Mouse (Mus musculus) hindbrain, embryonic 13.5 days (tissue): Measurements from ENCODE around the gene Zfhx3. TPM values are rescaled to one million over a fixed set of nuclear protein-coding genes. Genes with fewer than 3 reads are reported as not detected.

Source experiments
- ATAC-seq: fragments of 200-750 bp; cut with Nextera tagmentation; 2 replicates; pipeline ENCODE4 v1.8.0; 2017; ENCODE audit warnings: moderate TSS enrichment; ENCODE audit not compliant: low FRiP score
- H3K27ac ChIP-seq: fragments of 300-500 bp; sonication (generic); 2 replicates; pipeline ENCODE4 v1.5.1; 2015; ENCODE audit warnings: inconsistent platforms, mild to moderate bottlenecking, moderate library complexity
- H3K27me3 ChIP-seq: fragments of 300-500 bp; sonication (generic); 2 replicates; pipeline ENCODE4 v1.6.1; 2015; ENCODE audit warnings: mild to moderate bottlenecking, inconsistent platforms
- H3K36me3 ChIP-seq: fragments of 300-500 bp; sonication (generic); 2 replicates; pipeline ENCODE4 v1.6.1; 2015; ENCODE audit warnings: mild to moderate bottlenecking, inconsistent platforms
- H3K4me1 ChIP-seq: fragments of 300-500 bp; sonication (generic); replicated peaks from 2 replicates; pipeline ENCODE4 v1.6.1; 2015; ENCODE audit warnings: inconsistent platforms
- H3K4me2 ChIP-seq: fragments of 300-500 bp; sonication (generic); 2 replicates; pipeline ENCODE4 v1.6.1; 2015; ENCODE audit warnings: inconsistent platforms, mild to moderate bottlenecking, moderate library complexity
- H3K4me3 ChIP-seq: fragments of 300-500 bp; sonication (generic); 2 replicates; pipeline ENCODE4 v1.5.1; 2015; ENCODE audit warnings: mild to moderate bottlenecking, inconsistent platforms
- H3K9ac ChIP-seq: fragments of 300-500 bp; sonication (generic); 2 replicates; pipeline ENCODE4 v1.6.1; 2015; ENCODE audit warnings: mild to moderate bottlenecking, inconsistent platforms
- H3K9me3 ChIP-seq: fragments of 300-500 bp; sonication (generic); 2 replicates; pipeline ENCODE4 v1.6.1; 2016; ENCODE audit warnings: inconsistent platforms
- WGBS: fragments of 180-500 bp; shearing (Covaris S2); methylation state at CpG from one replicate; pipeline ENCODE4 v1.1.7; 2015; 5-methylcytosine and 5-hydroxymethylcytosine counted together
- polyA plus RNA-seq: library from polyadenylated mRNA; unstranded; fragments of >200 nt; fragmentation: Nextera tagmentation; extraction: Ambion mirVana; gene quantifications from 2 replicates; pipeline ENCODE4 v1.2.1, GENCODE M21; 2015

Zfhx3 gene
- polyA plus RNA-seq, 1 experiment from 2014 or later = 36.9 TPM

GRCm38 (mm10) chr8:108579808-108580207, 637.4 kb downstream of the Zfhx3 start:
- ATAC-seq = no peak
- peaks cover 17% of the 10 kb centered on the region for H3K4me1 ChIP-seq
- H3K27ac ChIP-seq = no peak overlapping the region
- 64% methylated on average over 9 of the region's 9 CpGs for WGBS
- H3K27me3 ChIP-seq = peaks cover 16% of the 10 kb centered on the region
- no peak overlapping the region for H3K9ac ChIP-seq
- no peaks in the 10 kb centered on the region for H3K36me3 ChIP-seq
- no peak overlapping the region for H3K4me3 ChIP-seq
- H3K9me3 ChIP-seq = no peaks in the 10 kb centered on the region
- H3K4me2 ChIP-seq = no peak overlapping the region

- Histone ChIP-seq H3K4me2 (no peak overlapping the region), H3K9ac (no peak overlapping the region), H3K36me3 (no peaks in the 10 kb centered on the region), H3K4me1 (peaks cover 17% of the 10 kb centered on the region), H3K27ac (no peak overlapping the region), H3K27me3 (peaks cover 16% of the 10 kb centered on the region), H3K9me3 (no peaks in the 10 kb centered on the region), H3K4me3 (no peak overlapping the region)
- ATAC-seq = no peak
- WGBS = 97% methylated on average over 5 of the region's 5 CpGs
Observed at GRCm38 (mm10) chr8:108580364-108580763, 637.9 kb downstream of the Zfhx3 start.

GRCm38 (mm10) chr8:108581557-108581956, 639.1 kb downstream of the Zfhx3 start:
- WGBS = 67% methylated on average over 6 of the region's 6 CpGs
- ATAC-seq = no peak
- peaks cover 17% of the 10 kb centered on the region for H3K4me1 ChIP-seq

GRCm38 (mm10) chr8:108582251-108582650, 639.8 kb downstream of the Zfhx3 start:
- no peak for ATAC-seq
- Histone ChIP-seq H3K4me1 (peaks cover 12% of the 10 kb centered on the region), H3K9ac (no peak overlapping the region), H3K27me3 (0 out of 2 replicates have a peak, but pooled peaks cover 4% of the 10 kb centered on the region), H3K4me2 (no peak overlapping the region), H3K36me3 (no peaks in the 10 kb centered on the region), H3K9me3 (peaks cover 4% of the 10 kb centered on the region; the same call in 1 of the 2 replicates), H3K4me3 (no peak overlapping the region), H3K27ac (no peak overlapping the region)
- 91% methylated on average over 3 of the region's 3 CpGs for WGBS

More at GRCm38 (mm10) chr8:108581557-108581956, 639.1 kb downstream of the Zfhx3 start:
- Histone ChIP-seq H3K4me3 (no peak overlapping the region), H3K36me3 (no peaks in the 10 kb centered on the region), H3K27me3 (peaks cover 11% of the 10 kb centered on the region; the same call in 1 of the 2 replicates), H3K9me3 (peaks cover 3% of the 10 kb centered on the region; the same call in 1 of the 2 replicates), H3K4me2 (no peak overlapping the region), H3K9ac (no peak overlapping the region), H3K27ac (no peak overlapping the region)

- no peak for ATAC-seq
- Histone ChIP-seq H3K27ac (no peak overlapping the region), H3K9ac (no peak overlapping the region), H3K27me3 (no peaks in the 10 kb centered on the region), H3K9me3 (peaks cover 4% of the 10 kb centered on the region; the same call in 1 of the 2 replicates), H3K4me3 (no peak overlapping the region), H3K4me2 (no peak overlapping the region), H3K36me3 (no peaks in the 10 kb centered on the region), H3K4me1 (peaks cover 6% of the 10 kb centered on the region; the same call in 1 of the 2 replicates)
- WGBS = 90% methylated on average over 4 of the region's 4 CpGs
Observed at GRCm38 (mm10) chr8:108583261-108583660, 640.8 kb downstream of the Zfhx3 start.

GRCm38 (mm10) chr8:108583867-108584661, 641.6 kb downstream of the Zfhx3 start:
- Histone ChIP-seq H3K27me3 (no peaks in the 10 kb centered on the region), H3K4me2 (no peak overlapping the region), H3K4me1 (no peaks in the 10 kb centered on the region), H3K9me3 (peaks cover 4% of the 10 kb centered on the region; the same call in 1 of the 2 replicates), H3K4me3 (no peak overlapping the region), H3K36me3 (no peaks in the 10 kb centered on the region), H3K27ac (no peak overlapping the region), H3K9ac (no peak overlapping the region)
- no peak for ATAC-seq
- 89% methylated on average over 9 of the region's 9 CpGs for WGBS

GRCm38 (mm10) chr8:108584662-108584978, 642.2 kb downstream of the Zfhx3 start:
- no peaks in the 10 kb centered on the region for H3K36me3 ChIP-seq
- H3K4me3 ChIP-seq = no peak overlapping the region
- no peak overlapping the region for H3K27ac ChIP-seq
- WGBS = 95% methylated on average over 4 of the region's 4 CpGs
- H3K4me1 ChIP-seq = no peaks in the 10 kb centered on the region
- no peaks in the 10 kb centered on the region; the same call in 1 of the 2 replicates for H3K27me3 ChIP-seq
- no peak overlapping the region for H3K4me2 ChIP-seq
- no peak overlapping the region for H3K9ac ChIP-seq
- H3K9me3 ChIP-seq = peaks cover 4% of the 10 kb centered on the region; the same call in 1 of the 2 replicates
- ATAC-seq = no peak

GRCm38 (mm10) chr8:108591037-108591436, 648.6 kb downstream of the Zfhx3 start:
- ATAC-seq = no peak
- H3K4me1 ChIP-seq = peaks cover 24% of the 10 kb centered on the region
- H3K9ac ChIP-seq = no peak overlapping the region
- H3K9me3 ChIP-seq = peaks cover 4% of the 10 kb centered on the region; the same call in 1 of the 2 replicates
- H3K4me3 ChIP-seq = no peak overlapping the region
- no peak overlapping the region for H3K4me2 ChIP-seq
- no peaks in the 10 kb centered on the region for H3K36me3 ChIP-seq
- H3K27me3 ChIP-seq = peaks cover 27% of the 10 kb centered on the region
- WGBS = 92% methylated on average over 7 of the region's 7 CpGs
- no peak overlapping the region for H3K27ac ChIP-seq

- Histone ChIP-seq H3K9me3 (no peaks in the 10 kb centered on the region), H3K27ac (no peak overlapping the region), H3K9ac (no peak overlapping the region), H3K36me3 (no peaks in the 10 kb centered on the region), H3K4me1 (peaks cover 24% of the 10 kb centered on the region), H3K4me2 (no peak overlapping the region), H3K4me3 (no peak overlapping the region), H3K27me3 (peaks cover 35% of the 10 kb centered on the region)
- ATAC-seq = no peak
- WGBS = 96% methylated on average over 11 of the region's 11 CpGs
Observed at GRCm38 (mm10) chr8:108592028-108592724, 649.7 kb downstream of the Zfhx3 start.

- H3K4me2 ChIP-seq = no peak overlapping the region
- ATAC-seq = no peak
- no peaks in the 10 kb centered on the region for H3K36me3 ChIP-seq
- H3K9ac ChIP-seq = no peak overlapping the region
- 35% methylated on average over 13 of the region's 13 CpGs for WGBS
- H3K4me3 ChIP-seq = no peak overlapping the region
- H3K27me3 ChIP-seq = peaks cover 35% of the 10 kb centered on the region
- H3K27ac ChIP-seq = no peak overlapping the region
- H3K9me3 ChIP-seq = no peaks in the 10 kb centered on the region
- peaks cover 24% of the 10 kb centered on the region for H3K4me1 ChIP-seq
Observed at GRCm38 (mm10) chr8:108592990-108593589, 650.6 kb downstream of the Zfhx3 start.

GRCm38 (mm10) chr8:108593891-108594290, 651.4 kb downstream of the Zfhx3 start:
- H3K9ac ChIP-seq = no peak overlapping the region
- no peak for ATAC-seq

GRCm38 (mm10) chr8:108594361-108595060, 652.1 kb downstream of the Zfhx3 start:
- Histone ChIP-seq H3K4me1 (peaks cover 24% of the 10 kb centered on the region), H3K27ac (no peak overlapping the region), H3K36me3 (no peaks in the 10 kb centered on the region), H3K9ac (no peak overlapping the region), H3K9me3 (no peaks in the 10 kb centered on the region), H3K4me2 (no peak overlapping the region), H3K27me3 (peaks cover 35% of the 10 kb centered on the region), H3K4me3 (no peak overlapping the region)
- no peak for ATAC-seq
- 26% methylated on average over 9 of the region's 9 CpGs for WGBS

More at GRCm38 (mm10) chr8:108593891-108594290, 651.4 kb downstream of the Zfhx3 start:
- peaks cover 24% of the 10 kb centered on the region for H3K4me1 ChIP-seq
- no peaks in the 10 kb centered on the region for H3K36me3 ChIP-seq
- H3K27ac ChIP-seq = no peak overlapping the region
- H3K4me3 ChIP-seq = no peak overlapping the region
- 35% methylated on average over 9 of the region's 9 CpGs for WGBS
- no peak overlapping the region for H3K4me2 ChIP-seq
- H3K27me3 ChIP-seq = peaks cover 35% of the 10 kb centered on the region
- no peaks in the 10 kb centered on the region for H3K9me3 ChIP-seq
